Mouse (Mus musculus) ES-Bruce4 (cell line): ENCODE results near the gene Cntnap5b. TPM values are rescaled to one million over a fixed set of nuclear protein-coding genes. Genes with fewer than 3 reads are reported as not detected.
"Not testable (repeated sequence)": the region's sequence is repeated elsewhere in the genome, so short reads cannot be mapped to it uniquely, and the experiment has no call there.

Experiments used
- H3K27ac ChIP-seq: 2 replicates; pipeline ENCODE4 v1.5.1; 2012; ENCODE audit warnings: low read length, inconsistent platforms; ENCODE audit not compliant: insufficient read depth
- H3K27me3 ChIP-seq: 2 replicates; pipeline ENCODE4 v1.6.1; 2012; ENCODE audit warnings: mild to moderate bottlenecking, low read length, inconsistent platforms; ENCODE audit not compliant: control insufficient read depth, poor library complexity, insufficient read depth, severe bottlenecking
- H3K36me3 ChIP-seq: 2 replicates; pipeline ENCODE4 v1.6.1; 2012; ENCODE audit warnings: inconsistent platforms, mild to moderate bottlenecking, low read length, moderate library complexity; ENCODE audit not compliant: control insufficient read depth, poor library complexity, insufficient read depth, severe bottlenecking
- H3K4me1 ChIP-seq: one replicate; pipeline ENCODE4 v1.8.1; 2011; ENCODE audit warnings: low read length; ENCODE audit not compliant: control insufficient read depth, insufficient read depth
- H3K4me3 ChIP-seq: 2 replicates; pipeline ENCODE4 v1.5.1; 2011; ENCODE audit warnings: low read depth, mild to moderate bottlenecking, low read length
- H3K9ac ChIP-seq: 2 replicates; pipeline ENCODE4 v1.6.1; 2012; ENCODE audit warnings: low read depth, mild to moderate bottlenecking, inconsistent platforms; ENCODE audit not compliant: poor library complexity, severe bottlenecking
- H3K9me3 ChIP-seq: replicated peaks from 2 replicates; pipeline ENCODE4 v1.6.1; 2012; ENCODE audit warnings: mild to moderate bottlenecking, low read length, inconsistent platforms; ENCODE audit not compliant: control insufficient read depth, poor library complexity, insufficient read depth, severe bottlenecking
- CTCF ChIP-seq: IDR thresholded peaks from one replicate; pipeline ENCODE4 v1.8.1; 2011; ENCODE audit warnings: low read depth, low read length
- EP300 ChIP-seq: IDR thresholded peaks from 2 replicates; pipeline ENCODE4 v1.6.1; 2011; ENCODE audit warnings: low read depth, low read length; ENCODE audit not compliant: insufficient read depth
- POLR2A ChIP-seq: IDR thresholded peaks from one replicate; pipeline ENCODE4 v1.8.1; 2011; ENCODE audit warnings: low read length; ENCODE audit not compliant: insufficient read depth
- polyA plus RNA-seq: library from polyadenylated mRNA; stranded (reverse); fragments of >200 nt; gene quantifications from 2 replicates; pipeline ENCODE4 v1.2.4, GENCODE M21; 2011; ENCODE audit warnings: low read depth; ENCODE audit not compliant: missing spikeins, insufficient read depth, insufficient read length

Gene Cntnap5b
- polyA plus RNA-seq, 1 experiment = not detected

DNA sequence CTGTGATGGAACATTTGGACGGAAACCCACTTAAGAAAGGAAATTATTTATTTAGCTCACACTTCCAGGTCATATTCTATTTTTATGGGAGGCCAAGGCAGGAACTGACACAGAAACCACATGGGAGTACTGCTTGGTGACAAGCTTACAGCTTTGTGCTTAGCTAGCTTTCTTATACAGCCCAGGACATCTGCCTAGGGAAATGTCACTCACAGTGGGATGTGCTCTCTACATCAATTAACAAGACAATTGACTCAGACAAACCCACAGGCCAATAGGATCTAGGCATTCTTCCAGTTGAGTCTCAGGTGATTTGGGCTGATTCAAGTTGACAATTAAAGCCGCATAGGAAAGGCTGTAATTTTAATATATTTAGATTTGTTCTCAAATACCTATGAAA is 135.2 kb downstream of the Cntnap5b start:
- TF ChIP-seq CTCF (no peak), POLR2A (no peak)

GRCm38 (mm10) chr1:99943515-99943914 is 170.9 kb downstream of the Cntnap5b start:
- Histone ChIP-seq H3K27me3 (no peaks in the 10 kb centered on the region), H3K27ac (no peak overlapping the region), H3K9ac (no peak overlapping the region), H3K4me1 (no peaks in the 10 kb centered on the region), H3K9me3 (no peaks in the 10 kb centered on the region), H3K36me3 (no peaks in the 10 kb centered on the region), H3K4me3 (no peak overlapping the region)
- TF ChIP-seq CTCF (no peak), POLR2A (no peak), EP300 (no peak)

More for the DNA sequence above, 135.2 kb downstream of the Cntnap5b start:
- Histone ChIP-seq H3K4me1 (no peaks in the 10 kb centered on the region), H3K27ac (no peak overlapping the region), H3K9ac (no peak overlapping the region), H3K27me3 (no peaks in the 10 kb centered on the region), H3K36me3 (no peaks in the 10 kb centered on the region), H3K9me3 (no peaks in the 10 kb centered on the region), H3K4me3 (no peak overlapping the region)

DNA sequence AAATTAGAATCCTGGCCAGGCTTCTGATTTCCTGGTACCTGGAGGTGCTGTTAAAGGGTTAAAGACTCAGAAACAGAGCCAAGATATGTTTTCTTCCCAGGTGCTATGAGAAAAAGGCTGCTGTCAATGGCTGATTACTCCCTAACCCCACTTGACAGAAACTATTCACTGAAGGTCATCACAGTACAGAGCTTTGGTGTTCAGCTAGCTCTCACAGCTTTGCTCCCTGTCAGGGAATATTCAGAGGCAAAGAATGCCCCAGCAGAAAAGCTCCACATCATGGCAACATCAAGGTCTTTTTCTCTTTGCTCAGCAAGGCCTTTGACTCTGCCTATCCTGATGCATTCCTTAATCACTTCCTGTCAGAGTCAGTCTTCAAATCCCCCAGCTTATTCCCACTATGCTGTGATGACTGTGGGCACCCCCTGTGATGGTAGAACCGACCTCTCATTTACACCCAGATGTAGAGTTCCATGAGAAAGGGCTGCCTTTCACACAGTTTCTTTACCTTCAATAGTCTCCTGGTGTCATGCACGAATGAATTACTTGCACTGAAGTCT is 186.9 kb downstream of the Cntnap5b start:
- TF ChIP-seq POLR2A = no peak
- Histone ChIP-seq H3K9ac (no peak overlapping the region), H3K27ac (no peak overlapping the region), H3K4me3 (no peak overlapping the region), H3K4me1 (no peaks in the 10 kb centered on the region), H3K36me3 (no peaks in the 10 kb centered on the region), H3K9me3 (no peaks in the 10 kb centered on the region; the same call in 1 of the 2 replicates), H3K27me3 (no peaks in the 10 kb centered on the region)

- Histone ChIP-seq H3K9ac (no peak overlapping the region), H3K4me1 (no peaks in the 10 kb centered on the region), H3K27ac (no peak overlapping the region), H3K36me3 (no peaks in the 10 kb centered on the region), H3K4me3 (no peak overlapping the region), H3K9me3 (peaks cover 4% of the 10 kb centered on the region; the same call in 1 of the 2 replicates), H3K27me3 (no peaks in the 10 kb centered on the region)
- TF ChIP-seq POLR2A = no peak
- no peak for TF ChIP-seq EP300
- no peak for TF ChIP-seq CTCF
Observed at GRCm38 (mm10) chr1:99967300-99968089, 194.9 kb downstream of the Cntnap5b start.

- Histone ChIP-seq H3K4me3 (no peak overlapping the region), H3K27ac (no peak overlapping the region), H3K9ac (no peak overlapping the region), H3K9me3 (peaks cover 4% of the 10 kb centered on the region; the same call in 1 of the 2 replicates), H3K27me3 (no peaks in the 10 kb centered on the region), H3K4me1 (no peaks in the 10 kb centered on the region), H3K36me3 (no peaks in the 10 kb centered on the region)
- TF ChIP-seq CTCF (no peak), EP300 (no peak), POLR2A (no peak)
Observed at GRCm38 (mm10) chr1:99970184-99971086, 197.9 kb downstream of the Cntnap5b start.

DNA sequence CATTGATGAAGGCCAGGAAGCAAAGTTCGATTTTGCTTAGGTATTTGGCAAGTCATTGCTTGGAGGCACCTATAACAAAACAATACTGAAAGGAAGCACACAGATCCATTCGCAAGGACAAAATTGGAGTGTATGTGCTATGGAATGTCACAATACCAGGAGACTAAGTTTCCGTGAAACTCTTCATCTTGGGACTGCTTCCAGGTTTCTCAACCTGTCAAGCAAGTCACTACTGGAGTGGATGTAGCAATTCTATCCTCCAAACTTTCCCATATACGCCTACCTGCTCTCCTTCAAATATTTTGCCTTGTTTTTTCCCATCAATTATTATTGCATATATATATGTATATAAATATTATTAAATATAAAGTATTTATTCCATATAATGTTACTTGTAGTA is 228.7 kb downstream of the Cntnap5b start:
- not testable (repeated sequence) for H3K4me1 ChIP-seq, H3K27me3 ChIP-seq, H3K36me3 ChIP-seq, H3K27ac ChIP-seq, H3K9me3 ChIP-seq, H3K4me3 ChIP-seq, H3K9ac ChIP-seq
